Mouse (Mus musculus) adrenal gland, adult 2 months (tissue): Measurements from ENCODE around the gene Kcnq4. TPM values are rescaled to one million over a fixed set of nuclear protein-coding genes. Genes with fewer than 3 reads are reported as not detected.

Source experiments
- DNase-seq: peaks from one replicate; pipeline ENCODE4 v3.0.0; 2021
- polyA plus RNA-seq: library from polyadenylated mRNA; depleted of rRNA; stranded (reverse); fragments of >200 nt; gene quantifications from 2 replicates; pipeline ENCODE4 v1.2.3, GENCODE M21; 2012
- total RNA-seq, 2 experiments: library from RNA; stranded (reverse); gene quantifications; 2 replicates each; pipeline ENCODE4 v1.2.3; 2021

The Kcnq4 gene
- total and polyA plus RNA-seq, 3 experiments = 1.5 to 4.1 (median 2.5) TPM

DNA sequence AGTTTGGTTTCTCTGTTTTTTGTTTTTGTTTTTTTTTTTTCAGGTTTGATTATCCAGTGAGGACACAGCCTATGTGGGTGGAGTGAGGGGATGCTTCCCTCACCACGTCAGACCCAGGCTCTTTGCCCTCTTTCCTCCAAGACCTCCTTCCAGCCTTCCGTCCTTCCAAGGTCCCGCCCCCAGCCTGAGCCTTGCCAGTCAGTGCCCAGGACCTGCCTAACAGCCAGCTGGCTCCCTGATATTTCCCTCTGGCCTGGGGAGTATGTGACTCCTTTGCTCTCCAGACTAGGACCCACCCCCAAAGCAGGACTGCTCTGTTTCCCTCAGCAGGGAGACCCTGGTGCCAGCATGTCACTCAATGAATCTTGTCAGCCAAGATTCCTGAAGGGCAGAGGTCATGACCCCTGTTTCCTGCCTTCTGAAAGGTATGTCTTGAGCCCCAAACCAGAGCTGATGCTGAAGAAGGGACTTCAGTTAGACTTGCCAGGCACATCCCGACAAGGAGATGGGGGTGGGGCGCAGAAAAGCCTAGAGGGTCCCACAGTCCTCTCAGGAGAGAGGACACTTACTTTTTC lies 22.8 kb downstream of the Kcnq4 start:
- no peak for DNase-seq

DNA sequence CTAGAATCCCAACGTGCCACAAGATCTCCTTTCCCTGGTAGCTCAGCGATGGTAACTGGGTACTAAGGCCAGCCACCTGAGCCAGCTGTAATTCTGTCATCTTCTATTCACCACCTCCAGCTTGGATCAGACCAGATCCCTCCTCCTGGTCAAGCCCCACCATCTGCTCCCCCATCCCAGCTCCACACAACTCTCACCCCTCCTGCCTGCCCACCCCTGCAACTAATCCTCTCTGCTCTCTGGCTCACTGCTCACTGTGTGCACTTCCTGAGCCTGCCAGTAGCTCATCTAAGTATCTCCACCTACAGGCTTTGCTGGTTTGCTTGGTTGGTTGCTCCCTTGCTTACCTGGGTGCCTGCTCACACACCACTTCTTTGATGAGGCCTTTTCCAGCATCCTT lies 26.8 kb downstream of the Kcnq4 start:
- DNase-seq = no peak

DNA sequence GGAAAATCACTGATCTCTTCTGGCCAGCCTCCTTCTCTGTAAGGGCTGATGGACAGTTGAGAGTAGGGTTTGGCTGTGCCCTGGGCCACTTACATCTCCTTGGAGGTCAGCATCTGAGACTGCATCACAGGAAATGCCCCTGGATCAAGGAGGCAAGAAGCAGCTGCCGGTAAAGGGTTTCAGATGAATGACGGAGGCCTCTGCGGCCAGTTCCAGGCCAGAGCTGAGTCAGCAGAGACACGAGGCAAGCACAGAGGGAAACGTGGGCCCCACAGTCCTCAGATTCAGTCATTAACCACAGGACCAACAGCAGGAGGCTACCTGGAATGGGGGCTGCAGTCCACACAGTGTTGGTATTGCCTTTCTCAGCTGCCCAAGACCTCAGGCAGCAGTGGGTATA lies 29.3 kb downstream of the Kcnq4 start:
- DNase-seq = no peak

DNA sequence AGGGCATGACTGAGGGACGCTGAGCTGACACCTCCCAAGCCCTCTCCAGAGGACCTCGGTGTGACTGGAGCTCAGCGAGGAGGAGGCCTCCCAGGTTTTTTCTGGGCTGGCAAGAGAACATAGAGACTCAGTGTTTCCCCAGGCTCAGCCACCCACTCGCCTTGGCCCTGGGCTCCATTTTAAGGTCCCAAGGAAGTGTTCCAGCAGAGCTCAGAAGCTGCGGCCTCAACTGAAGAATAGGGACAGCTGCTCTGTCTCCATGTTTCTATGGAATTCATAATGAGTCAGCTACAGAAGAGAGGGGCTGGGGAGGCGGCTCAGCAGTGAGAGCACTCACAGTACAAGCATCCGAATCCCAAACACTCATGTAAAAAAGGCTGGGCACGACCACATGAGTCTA lies 30.8 kb downstream of the Kcnq4 start:
- no peak for DNase-seq

DNA sequence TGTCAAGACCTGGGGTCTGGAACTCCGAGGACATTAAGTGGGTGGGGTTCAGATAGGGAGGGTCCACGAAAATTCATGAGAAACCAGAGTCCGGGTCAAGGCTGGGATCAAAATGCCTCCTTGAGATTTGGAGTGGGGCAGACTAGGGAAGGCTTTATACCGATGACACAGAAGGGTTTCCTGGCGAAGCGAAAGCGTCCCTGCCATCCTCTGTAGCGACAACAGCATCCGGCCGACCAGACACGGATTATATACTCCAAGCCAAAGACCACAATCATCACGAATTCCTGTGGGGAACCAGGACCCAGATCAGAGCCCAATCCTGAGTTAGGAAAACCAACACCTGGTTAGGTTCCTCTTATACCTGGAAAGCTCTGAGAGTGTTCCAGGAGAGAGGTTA lies 31.6 kb downstream of the Kcnq4 start:
- no peak for DNase-seq

DNA sequence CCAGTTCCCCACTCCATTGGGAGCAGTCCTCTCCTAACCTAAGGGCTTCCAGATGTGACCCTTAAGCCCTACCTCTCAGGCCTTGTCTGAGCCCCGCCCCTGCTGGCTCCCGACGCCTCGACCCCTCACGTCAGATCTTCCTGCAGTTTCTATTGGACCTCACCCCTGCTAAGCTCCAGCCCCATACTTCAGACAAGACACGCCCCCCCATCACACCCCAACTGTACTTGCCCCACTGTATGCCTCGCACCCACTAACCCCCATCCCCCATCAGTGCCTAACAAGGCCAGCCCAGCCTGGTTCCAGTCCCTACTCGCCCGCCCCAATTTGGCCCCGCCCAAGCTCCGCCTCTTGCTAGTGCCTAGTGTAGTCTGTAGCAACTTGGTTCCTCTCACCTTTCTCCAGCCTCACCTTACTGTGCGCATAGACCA lies 32.3 kb downstream of the Kcnq4 start:
- DNase-seq = peak; percentile 83

DNA sequence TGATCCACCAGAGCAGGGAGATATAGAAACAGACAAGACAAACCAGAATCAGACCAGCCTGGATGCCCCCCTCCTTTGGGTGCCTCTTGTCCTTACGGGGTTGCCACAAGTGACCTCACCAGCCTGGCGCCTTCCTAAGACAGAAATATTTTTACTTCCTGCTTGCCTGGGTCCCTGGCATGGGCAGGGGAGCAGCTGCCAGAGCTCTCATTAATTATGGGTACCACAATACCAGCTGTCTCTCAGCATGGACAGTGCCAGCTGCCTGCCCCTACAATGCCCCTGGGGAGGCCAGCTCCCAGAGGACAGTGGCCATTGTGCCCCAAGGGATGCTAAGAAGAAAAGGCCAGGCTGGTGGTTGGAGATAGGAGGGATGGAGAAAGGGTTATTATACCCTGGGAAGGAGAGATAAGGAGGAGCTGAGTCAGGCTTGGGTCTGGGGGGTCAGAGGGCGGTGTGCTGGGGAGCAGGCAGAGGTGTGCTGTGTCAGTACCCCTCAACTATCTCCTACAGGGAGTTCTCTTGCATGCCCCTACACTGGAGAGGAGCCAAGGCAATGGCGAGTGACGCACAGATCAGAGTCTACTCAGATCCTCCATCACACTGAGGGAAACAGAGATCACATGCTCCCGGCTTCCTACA lies 34.4 kb downstream of the Kcnq4 start:
- DNase-seq = no peak

DNA sequence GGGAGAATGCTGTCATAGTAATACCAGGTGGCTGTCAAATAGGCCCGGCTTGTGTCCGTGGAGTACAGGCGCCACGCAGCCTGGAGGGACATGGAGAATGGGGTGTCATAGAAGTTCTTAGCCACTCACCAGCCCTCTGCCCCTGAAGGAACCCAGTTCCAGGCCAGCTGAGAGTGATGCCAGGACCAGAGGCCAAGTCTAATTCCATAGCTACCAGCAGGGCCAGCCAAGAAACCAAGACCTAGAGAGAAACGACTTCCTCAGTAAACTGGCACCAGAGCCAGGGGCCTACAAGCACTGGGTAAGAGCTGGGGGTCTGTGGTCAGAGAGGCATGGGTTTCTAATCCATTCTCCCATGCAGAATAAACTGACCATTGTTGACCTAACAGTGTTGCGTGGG lies 35.4 kb downstream of the Kcnq4 start:
- DNase-seq = no peak

DNA sequence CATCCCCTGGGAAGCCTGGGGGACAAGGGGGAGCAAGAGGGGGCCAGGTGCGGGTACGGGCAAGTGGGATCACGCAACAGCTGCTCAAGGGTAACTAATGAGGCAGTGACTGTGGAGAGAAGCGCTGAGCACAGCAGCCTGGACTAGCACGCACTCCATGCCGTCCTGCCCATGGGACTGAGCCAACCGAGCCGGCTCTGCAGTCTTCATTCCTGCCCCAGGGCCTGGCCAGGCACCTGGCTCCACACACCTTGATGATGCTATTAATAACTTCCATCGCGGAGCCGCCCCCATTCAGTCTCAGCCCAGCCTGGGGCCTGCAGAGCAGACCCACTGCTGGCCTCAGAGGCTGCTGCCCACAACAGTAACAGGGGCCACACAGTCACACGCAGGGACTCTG lies 36.2 kb downstream of the Kcnq4 start:
- no peak for DNase-seq

DNA sequence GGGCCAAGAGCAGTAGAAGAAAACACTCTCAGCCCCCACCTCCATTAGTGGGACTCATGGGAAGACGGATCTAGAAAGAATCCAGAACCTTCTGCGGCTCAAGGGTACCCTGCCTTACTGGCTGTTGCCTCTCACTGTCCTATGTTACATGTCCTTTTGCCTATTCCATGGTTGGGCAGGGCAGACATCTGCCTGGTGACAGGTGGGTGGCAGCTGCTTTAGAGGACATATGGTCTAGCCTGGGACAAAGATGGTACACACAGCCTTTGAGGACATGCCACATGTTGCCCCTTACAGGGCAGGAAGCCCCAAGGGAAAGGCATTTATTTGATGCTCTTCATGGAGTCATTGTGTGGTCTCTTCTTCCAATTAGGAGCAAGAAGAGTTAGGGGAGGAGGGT lies 45.9 kb downstream of the Kcnq4 start:
- DNase-seq = no peak

DNA sequence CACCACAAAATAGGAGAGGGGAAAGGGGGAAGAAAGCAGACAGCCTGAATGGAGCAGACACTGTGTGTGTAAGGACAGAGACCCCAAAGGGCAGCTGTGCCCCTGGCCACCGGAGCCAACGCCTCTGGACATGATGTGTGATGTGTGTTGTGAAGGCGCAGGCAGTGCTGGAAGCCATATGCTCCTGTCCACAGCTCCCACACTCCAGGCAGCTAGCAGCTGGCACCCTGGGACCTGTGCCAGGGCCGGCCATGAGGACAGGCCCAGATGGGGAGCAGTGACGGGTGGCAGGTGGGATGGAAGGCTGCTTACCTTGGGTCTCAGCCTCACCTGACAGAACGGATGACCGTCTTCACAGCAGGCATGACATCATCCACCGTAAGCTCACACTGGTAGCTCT lies 46.4 kb downstream of the Kcnq4 start:
- no peak for DNase-seq

DNA sequence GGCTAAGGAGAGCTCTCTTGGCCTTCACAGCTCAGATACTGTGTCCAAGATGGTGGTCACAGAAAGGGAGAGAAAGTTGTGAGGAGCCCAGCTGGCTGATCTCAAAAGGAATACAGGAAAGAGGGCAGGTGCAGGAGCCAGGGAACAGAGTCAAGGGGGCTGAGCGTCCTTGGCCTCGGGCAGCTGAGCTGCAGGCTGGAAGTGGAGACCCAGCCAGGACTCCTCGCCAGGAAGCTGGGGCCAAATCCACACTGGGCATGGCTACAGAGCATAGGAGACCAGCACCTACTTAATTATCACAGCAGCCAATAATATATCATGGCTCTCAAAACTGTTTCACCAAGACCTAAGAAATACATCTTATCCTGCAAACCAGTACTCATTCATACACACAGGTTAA lies 47.2 kb downstream of the Kcnq4 start:
- no peak for DNase-seq

DNA sequence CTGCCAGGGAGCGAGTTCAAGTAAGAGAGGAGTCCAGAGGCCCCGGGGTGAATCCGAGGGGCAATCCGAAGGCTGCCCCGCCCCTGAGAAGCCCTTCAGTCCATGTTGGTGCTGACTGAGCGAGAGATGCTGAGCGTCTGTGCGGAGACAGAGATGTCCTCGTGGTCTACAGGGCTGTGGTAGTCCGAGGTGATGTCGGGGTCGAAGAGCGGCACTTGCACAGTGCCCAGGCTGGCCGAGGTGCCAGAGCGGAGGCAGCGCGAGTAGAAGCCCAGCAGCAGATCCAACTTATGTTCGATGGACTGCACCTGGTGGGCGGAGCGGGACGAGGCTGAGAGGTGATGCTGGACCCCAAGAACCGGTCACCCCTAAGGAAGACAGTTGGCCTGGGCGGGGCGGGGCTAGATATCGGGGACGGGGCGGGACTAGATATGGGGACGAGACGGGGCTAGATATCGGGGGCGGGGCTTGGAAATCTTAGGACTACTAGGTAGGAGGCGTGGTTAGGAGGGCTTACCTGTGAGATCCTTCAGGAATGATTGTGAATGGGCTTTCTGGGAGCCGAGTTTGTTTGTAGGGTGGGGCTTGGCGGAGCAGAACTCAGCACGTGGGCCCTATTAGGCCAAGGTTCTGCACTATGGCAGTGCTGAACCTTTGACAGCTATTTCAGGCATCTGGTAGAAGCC lies 50.5 kb downstream of the Kcnq4 start:
- no peak for DNase-seq

DNA sequence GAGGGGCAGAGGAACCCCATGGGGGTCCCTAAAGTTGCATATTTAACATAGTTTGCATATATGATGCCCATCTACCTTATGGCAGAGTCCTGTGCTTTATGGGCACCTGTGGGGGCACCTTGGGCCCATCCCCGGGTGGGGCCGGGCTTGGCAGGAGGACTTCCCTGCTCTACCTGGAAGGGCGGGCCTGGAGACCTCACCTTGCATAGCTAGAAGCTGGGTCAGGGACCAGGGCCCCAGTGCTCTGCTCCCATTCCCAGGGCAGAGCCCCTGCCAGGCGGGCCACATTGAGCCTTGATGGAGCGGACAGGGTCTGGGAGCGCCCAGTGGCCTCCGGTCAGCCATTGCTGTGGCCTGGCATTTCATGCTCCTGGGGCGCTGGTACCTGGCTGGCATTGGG lies 51.1 kb downstream of the Kcnq4 start:
- DNase-seq = no peak

DNA sequence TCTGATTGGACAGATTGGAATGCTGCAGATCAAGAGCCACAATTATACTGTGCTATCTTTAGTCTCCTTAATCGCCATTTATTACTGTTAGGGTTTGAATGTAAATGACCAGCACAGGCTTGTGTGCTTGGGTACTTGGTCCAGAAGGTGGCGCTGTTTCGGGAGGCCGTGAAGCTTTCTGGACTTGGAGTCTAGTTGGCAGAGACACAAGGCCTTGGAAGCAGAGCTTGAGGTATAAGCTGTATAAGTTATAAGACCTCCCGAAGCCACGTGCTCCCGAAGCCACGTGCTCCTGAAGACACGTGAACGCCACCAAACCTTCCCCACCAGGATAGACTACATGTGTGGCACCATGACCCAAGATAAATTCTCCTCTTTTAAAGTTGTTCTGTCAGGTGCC lies 55.7 kb downstream of the Kcnq4 start:
- DNase-seq = peak; percentile 68

DNA sequence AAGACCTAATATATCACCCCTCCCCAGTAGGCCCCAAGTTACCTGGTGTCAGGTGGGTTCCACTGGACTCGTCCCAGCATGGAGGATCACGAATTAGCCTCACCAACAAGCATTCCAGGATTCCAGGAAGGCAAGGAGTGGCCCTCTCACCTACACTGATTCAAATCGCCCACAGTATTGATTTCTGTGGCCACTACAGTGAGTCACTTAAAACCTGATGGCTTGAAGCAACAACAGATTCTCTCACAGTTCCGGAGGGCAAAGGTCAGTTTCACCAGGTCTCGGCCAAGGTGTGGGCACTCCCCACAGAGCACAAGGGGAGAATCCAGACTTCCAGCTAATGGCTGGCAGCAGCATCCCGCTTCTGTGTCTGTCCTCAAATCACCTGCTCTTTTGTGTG lies 59.1 kb downstream of the Kcnq4 start:
- no peak for DNase-seq

DNA sequence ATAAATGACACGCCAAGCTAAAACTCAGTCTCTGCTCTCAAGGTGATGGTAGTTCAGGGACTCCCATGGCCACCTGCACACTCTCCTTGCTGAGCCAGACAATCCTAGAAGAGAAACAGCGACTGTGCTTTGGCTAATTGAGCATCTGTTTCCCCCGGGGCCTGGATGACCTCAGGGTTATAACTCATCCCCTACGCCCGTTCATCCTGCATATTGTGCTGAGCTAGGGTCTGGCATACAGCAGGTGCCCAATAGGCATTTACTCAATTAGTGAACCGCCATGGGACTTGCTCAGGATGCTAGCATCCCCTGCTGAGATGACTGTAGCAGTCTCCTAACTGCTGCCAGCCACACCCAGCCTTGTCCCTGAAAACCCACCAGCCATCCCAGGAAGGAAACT lies 61.1 kb downstream of the Kcnq4 start:
- DNase-seq = no peak

DNA sequence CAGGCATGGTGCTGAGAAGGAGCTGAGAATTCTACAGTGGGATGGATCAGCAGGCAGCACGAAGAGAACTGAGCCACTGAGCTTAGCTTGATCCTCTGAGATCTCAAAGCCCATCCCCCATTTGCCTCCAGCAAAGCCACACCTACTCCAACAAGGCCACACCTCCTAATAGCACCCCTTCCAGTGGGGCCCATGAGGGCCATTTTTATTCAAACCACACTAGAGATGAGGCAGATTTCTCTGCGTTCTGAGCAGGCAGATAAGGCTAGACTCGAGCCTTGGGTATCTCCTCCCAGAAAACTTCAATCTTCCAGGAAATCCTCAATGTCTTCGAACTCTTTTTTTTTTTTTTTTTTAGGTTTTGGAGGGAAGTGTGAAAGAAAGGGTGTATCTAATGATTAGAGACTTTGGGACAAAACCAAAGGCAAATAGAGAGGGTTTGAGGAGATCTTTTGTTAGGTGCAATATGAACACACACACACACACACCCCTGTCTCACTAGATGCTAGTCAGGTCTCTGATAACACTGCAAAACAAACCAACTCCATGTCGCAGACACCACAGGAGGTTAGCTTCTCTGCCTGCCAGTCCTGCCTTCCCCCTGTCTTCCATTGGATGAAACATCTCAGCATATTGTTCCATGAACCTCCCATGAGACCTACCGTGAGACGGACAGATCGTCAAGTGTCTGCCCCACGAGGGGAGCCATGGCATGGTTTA lies 65.0 kb downstream of the Kcnq4 start:
- no peak for DNase-seq

DNA sequence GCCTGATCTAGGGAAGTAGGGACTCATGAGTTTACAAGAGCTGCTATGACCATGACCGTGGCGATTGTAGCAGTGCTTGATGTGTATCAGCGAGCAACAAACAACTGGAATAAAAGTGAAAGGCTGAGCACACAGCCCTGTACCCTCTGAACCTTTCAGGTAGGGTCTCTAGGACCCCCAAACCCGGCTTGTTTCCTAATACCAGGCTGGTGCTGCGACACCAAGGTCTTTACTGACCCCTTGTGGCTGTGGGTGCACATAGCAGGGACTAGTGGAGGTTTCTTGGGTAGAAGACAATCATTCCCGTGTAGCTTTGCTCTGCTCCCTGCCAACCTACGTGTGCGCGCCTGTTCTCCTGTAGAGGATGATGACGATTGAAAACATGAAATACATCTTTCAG lies 66.2 kb downstream of the Kcnq4 start:
- peak; percentile 42 for DNase-seq

DNA sequence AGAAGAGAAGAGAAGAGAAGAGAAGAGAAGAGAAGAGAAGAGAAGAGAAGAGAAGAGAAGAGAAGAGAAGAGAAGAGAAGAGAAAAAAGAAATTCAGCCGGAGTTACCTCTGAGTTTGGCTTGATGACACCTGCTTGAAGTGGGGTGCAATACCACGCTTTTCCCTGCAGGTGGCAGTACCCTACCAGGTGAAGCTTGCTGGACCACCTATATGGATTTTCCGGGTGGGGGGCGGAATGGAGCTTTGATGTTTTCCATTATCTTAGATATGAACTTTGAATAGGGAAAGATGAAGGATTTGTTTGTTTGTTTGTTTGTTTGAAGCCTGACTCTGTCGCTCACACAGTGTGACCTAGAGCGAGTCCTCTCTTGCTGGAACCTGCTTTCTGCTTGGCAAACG lies 67.5 kb downstream of the Kcnq4 start:
- DNase-seq = no peak

DNA sequence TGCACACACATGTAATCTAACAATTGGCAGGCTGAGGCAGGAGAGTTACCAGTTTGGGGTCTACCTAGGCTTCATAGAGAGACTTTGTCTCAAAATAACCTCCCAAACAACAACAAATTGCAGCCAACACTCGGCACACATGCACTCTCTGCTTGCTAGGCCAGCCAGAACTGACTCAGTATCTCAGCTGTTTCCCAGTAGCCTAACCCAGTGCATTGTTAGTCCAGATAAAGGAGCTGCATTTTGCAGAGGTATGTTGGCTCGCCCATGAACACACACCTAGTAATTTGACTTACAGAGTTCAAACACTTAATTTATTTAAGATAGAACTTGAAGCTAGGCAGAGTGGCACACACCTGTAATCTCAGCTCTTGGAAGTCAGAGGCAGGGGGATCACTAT lies 72.8 kb downstream of the Kcnq4 start:
- no peak for DNase-seq

DNA sequence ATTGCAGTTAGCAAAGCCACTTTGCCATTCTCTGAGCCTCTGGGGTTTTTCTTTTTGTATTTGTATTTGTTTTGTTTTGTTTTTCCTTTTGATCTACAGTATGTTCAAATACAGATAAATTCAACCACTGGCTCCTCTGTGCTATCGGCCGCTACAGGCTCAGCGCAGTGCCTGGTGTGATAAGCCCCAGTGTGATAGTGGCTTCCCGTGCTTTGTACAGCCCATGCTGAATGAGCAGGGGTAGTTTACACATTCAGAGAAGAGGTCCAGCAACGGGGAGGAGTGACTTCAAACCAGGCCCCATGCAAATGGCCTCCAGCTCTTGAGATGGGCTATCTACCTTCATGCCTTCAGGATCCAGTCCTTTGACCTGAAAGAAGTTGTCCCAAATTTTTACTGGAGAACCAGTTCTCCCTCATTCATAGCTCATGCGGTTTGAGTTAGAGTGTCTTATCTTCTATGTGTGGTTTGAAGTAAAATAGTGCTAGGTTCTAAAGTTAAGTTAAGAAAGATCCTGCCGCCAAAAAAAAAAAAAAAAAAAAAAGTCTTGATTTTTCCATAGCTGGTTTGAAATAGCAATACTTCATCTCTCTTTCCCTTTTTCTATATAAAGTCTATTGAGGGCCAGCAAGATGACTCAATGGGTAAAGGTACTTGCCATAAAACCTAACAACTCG lies 73.5 kb downstream of the Kcnq4 start:
- no peak for DNase-seq

DNA sequence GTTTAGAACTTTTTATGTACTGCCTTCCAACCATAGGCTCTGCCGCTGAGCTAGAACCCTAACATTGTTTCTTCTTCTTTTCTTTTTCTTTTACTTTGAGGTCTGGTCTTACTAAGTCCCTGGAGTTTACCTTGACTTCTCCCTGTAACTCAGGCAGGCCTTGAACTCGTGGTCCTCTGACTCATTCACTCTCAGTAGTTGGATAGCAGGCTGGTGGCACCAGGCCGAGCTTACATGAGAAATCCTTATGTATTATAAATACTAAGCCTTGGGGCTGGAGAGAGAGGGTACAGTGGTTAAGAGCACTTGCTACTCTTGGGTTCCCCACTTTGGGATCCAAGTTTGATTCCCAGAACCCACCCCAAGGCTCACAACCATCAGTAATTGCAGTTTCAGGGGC lies 74.8 kb downstream of the Kcnq4 start:
- peak; percentile 86 for DNase-seq
